Comparison of ENCODE assay signal across 15 mouse cellular contexts in the genomic region with DNA sequence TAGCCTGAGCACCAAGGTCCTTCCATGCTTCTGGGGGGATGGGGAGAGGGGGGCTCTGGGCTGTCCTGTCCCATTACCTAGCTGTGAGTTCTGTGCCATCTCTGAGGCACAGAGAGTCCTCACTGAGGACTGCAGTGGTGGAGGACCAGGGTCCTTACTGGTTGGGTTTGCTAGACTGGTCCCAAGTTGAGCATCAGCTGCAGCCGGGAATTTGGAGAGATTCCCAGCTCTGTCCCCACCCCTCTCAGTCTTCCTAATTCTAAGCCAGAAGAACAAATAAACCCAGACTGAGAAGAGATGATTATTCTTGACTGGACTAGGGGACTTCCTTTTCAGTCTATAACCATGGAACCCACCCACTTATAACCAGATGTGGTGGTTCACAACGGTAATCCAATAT. TPM values are rescaled to one million over a fixed set of nuclear protein-coding genes. Genes with fewer than 3 reads are reported as not detected.
DNase-seq lines count a peak whose midpoint lies in the region; ATAC-seq and TF ChIP-seq lines count a peak whose summit lies in the region.
"Had no signal": no experiment of that assay in that cellular context is flagged by ENCODE, and none has a peak within 500 bp of the region (broad histone marks: within the 10 kb centered on the region; RNA-seq: fewer than 3 reads in every experiment).

No protein-coding gene starts in this region.

- H3K4me2 ChIP-seq in kidney, embryonic 16.5 days (replicated peaks; ENCODE audit: low read depth, low read length) = peak overlapping the region; percentile 33
- H3K4me2 ChIP-seq in embryonic facial prominence, embryonic 14.5 days (ENCODE audit: low read depth, low read length) = peak overlapping the region; percentile 25; the same call in 1 of the 2 replicates
- H3K4me2 ChIP-seq in limb, embryonic 13.5 days (replicated peaks) = peak overlapping the region; percentile 32
- H3K4me2 ChIP-seq: liver, embryonic 12.5 days had no signal

- peak overlapping the region; percentile 56 for H3K4me3 ChIP-seq in gastrocnemius, adult 2 months
- H3K4me3 ChIP-seq in kidney, embryonic 16.5 days (ENCODE audit: low read length) = peak overlapping the region; percentile 16; the same call in 1 of the 2 replicates
- H3K4me3 ChIP-seq in kidney, adult 2 months (ENCODE audit: insufficient read depth, low read depth, low read length) = no peak overlapping the region
- H3K4me3 ChIP-seq in embryonic facial prominence, embryonic 14.5 days (ENCODE audit: low read depth, low read length) = no peak overlapping the region
- no peak overlapping the region for H3K4me3 ChIP-seq in limb, embryonic 13.5 days
- H3K4me3 ChIP-seq: liver, embryonic 12.5 days had no signal

- ATAC-seq in kidney, embryonic 16.5 days (ENCODE audit: low FRiP score, low TSS enrichment) = no peak
- 0 out of 2 replicates have a peak, but pooled peaks have one; percentile 1 for ATAC-seq in embryonic facial prominence, embryonic 14.5 days (ENCODE audit: low read depth)
- no peak for ATAC-seq in limb, embryonic 13.5 days (ENCODE audit: low FRiP score, low read depth)
- no peak for ATAC-seq in CD4-positive, CD25-positive, alpha-beta regulatory T cell, adult 4 months
- ATAC-seq: liver, embryonic 12.5 days had no signal

- peak; percentile 56 for DNase-seq in gastrocnemius, adult 2 months
- DNase-seq in gastrocnemius, postnatal 25 days = no peak
- no peak for DNase-seq in kidney, adult 2 months
- no peak for DNase-seq in embryonic facial prominence, embryonic 14.5 days (ENCODE audit: low spot score)
- DNase-seq in adrenal gland, adult 2 months = no peak
- DNase-seq: cerebellum, postnatal 14 days; gastrocnemius, postnatal 36 days; kidney, adult 11 months; layer of hippocampus, postnatal 36 days; right cerebral cortex, postnatal 14 days had no signal

- peak overlapping the region; percentile 70 for H3K27ac ChIP-seq in gastrocnemius, adult 2 months
- peak overlapping the region; percentile 43 for H3K27ac ChIP-seq in kidney, embryonic 16.5 days (ENCODE audit: low read length)
- no peak overlapping the region for H3K27ac ChIP-seq in kidney, adult 2 months (ENCODE audit: insufficient read depth, low read depth, low read length)
- H3K27ac ChIP-seq in embryonic facial prominence, embryonic 14.5 days (replicated peaks; ENCODE audit: low read depth, low read length) = peak overlapping the region; percentile 56
- peak overlapping the region; percentile 28; the same call in 1 of the 2 replicates for H3K27ac ChIP-seq in limb, embryonic 13.5 days
- H3K27ac ChIP-seq: liver, embryonic 12.5 days had no signal

- H3K4me1 ChIP-seq in kidney, embryonic 16.5 days (ENCODE audit: insufficient read depth, low read length) = peaks cover 28% of the 10 kb centered on the region
- peaks cover 3% of the 10 kb centered on the region; the same call in 1 of the 2 replicates for H3K4me1 ChIP-seq in kidney, adult 2 months (ENCODE audit: control insufficient read depth, insufficient read depth, low read length)
- peaks cover 11% of the 10 kb centered on the region; the same call in 1 of the 2 replicates for H3K4me1 ChIP-seq in embryonic facial prominence, embryonic 14.5 days (ENCODE audit: control insufficient read depth, insufficient read depth, low read length)
- H3K4me1 ChIP-seq in limb, embryonic 13.5 days = peaks cover 12% of the 10 kb centered on the region

- 52% methylated on average over 2 of the region's 2 CpGs for WGBS in kidney, embryonic 16.5 days
- 65% methylated on average over 2 of the region's 2 CpGs for WGBS in kidney, adult 2 months
- WGBS in embryonic facial prominence, embryonic 14.5 days = 62% methylated on average over 2 of the region's 2 CpGs
- 80% methylated on average over 2 of the region's 2 CpGs for WGBS in limb, embryonic 13.5 days

- no peaks in the 10 kb centered on the region for H3K9me3 ChIP-seq in kidney, embryonic 16.5 days (ENCODE audit: low read length)
- no peaks in the 10 kb centered on the region for H3K9me3 ChIP-seq in embryonic facial prominence, embryonic 14.5 days (ENCODE audit: control insufficient read depth, low read length)
- no peaks in the 10 kb centered on the region for H3K9me3 ChIP-seq in limb, embryonic 13.5 days
- H3K9me3 ChIP-seq: liver, embryonic 12.5 days had no signal

- TF ChIP-seq POLR2A in kidney, adult 2 months (IDR thresholded peaks at IDR 0.05; ENCODE audit: low read depth, low read length) = no peak

- no peak for TF ChIP-seq CTCF in gastrocnemius, adult 2 months (IDR thresholded peaks at IDR 0.05)
- no peak for TF ChIP-seq CTCF in kidney, adult 2 months (conservative IDR thresholded peaks at IDR 0.05; ENCODE audit: insufficient read depth, insufficient read length, low read depth, low read length)

- H3K9ac ChIP-seq in kidney, embryonic 16.5 days (replicated peaks; ENCODE audit: low read length) = peak overlapping the region; percentile 45
- H3K9ac ChIP-seq in embryonic facial prominence, embryonic 14.5 days (ENCODE audit: low read depth, low read length) = no peak overlapping the region
- 0 out of 2 replicates have a peak overlapping the region, but pooled peaks have one; percentile 19 for H3K9ac ChIP-seq in limb, embryonic 13.5 days
- H3K9ac ChIP-seq: liver, embryonic 12.5 days had no signal

- intact Hi-C loops in gastrocnemius, adult 2 months (cut with DNase I) = no loop called here

- no peaks in the 10 kb centered on the region for H3K36me3 ChIP-seq in kidney, embryonic 16.5 days (ENCODE audit: insufficient read depth, low read length)
- no peaks in the 10 kb centered on the region for H3K36me3 ChIP-seq in kidney, adult 2 months (ENCODE audit: control insufficient read depth, insufficient read depth, low read length)
- H3K36me3 ChIP-seq in embryonic facial prominence, embryonic 14.5 days (ENCODE audit: control insufficient read depth, insufficient read depth, low read length) = no peaks in the 10 kb centered on the region
- no peaks in the 10 kb centered on the region for H3K36me3 ChIP-seq in limb, embryonic 13.5 days
- H3K36me3 ChIP-seq: liver, embryonic 12.5 days had no signal

- no peaks in the 10 kb centered on the region for H3K27me3 ChIP-seq in kidney, embryonic 16.5 days (ENCODE audit: insufficient read depth, low read length)
- no peaks in the 10 kb centered on the region for H3K27me3 ChIP-seq in kidney, adult 2 months (replicated peaks; ENCODE audit: control insufficient read depth, insufficient read depth, low read length)
- no peaks in the 10 kb centered on the region for H3K27me3 ChIP-seq in embryonic facial prominence, embryonic 14.5 days (replicated peaks; ENCODE audit: control insufficient read depth, insufficient read depth, low read length)
- no peaks in the 10 kb centered on the region for H3K27me3 ChIP-seq in limb, embryonic 13.5 days

RNA-seq across cellular contexts. Expression of a gene that starts 4.5 kb away (rescaled TPM):
- 1 to 10 TPM; 3.4 to 3.5 TPM for total RNA-seq in gastrocnemius, adult 2 months (2021)
- 1 to 10 TPM; 7.5 to 8.5 TPM for total RNA-seq in gastrocnemius, postnatal 25 days (2021)
- 4.4 and 5.3 TPM in 2 replicates for polyA plus RNA-seq in kidney, embryonic 16.5 days (2015; fragmentation: Nextera tagmentation; extraction: Ambion mirVana)
- 4.6 and 5.9 TPM in 2 replicates for polyA plus RNA-seq in kidney, adult 2 months (2012; rRNA removed)
- polyA plus RNA-seq in embryonic facial prominence, embryonic 14.5 days (2014; fragmentation: Nextera tagmentation; extraction: Ambion mirVana) = 6.8 and 7.3 TPM in 2 replicates
- polyA plus RNA-seq in limb, embryonic 13.5 days (2015; fragmentation: Nextera tagmentation; extraction: Ambion mirVana) = 3.3 and 4.9 TPM in 2 replicates
- 1 to 10 TPM; 3.0 to 5.9 TPM for total RNA-seq in adrenal gland, adult 2 months (2021)
- polyA plus RNA-seq in adrenal gland, adult 2 months (2012; rRNA removed) = 9.8 and 15.6 TPM in 2 replicates
- under 1 TPM in 1 of 2 experiments, not detected in 1; 0.20 TPM for polyA plus RNA-seq in CD4-positive, CD25-positive, alpha-beta regulatory T cell, adult 4 months (2017; shearing (Covaris generic))
- total RNA-seq: megakaryocyte, adult 5-6 weeks had no signal

RNA-seq across cellular contexts. Expression of a gene that starts 4.6 kb away (rescaled TPM):
- 10 to 100 TPM; 28.3 to 28.5 TPM for total RNA-seq in gastrocnemius, adult 2 months (2021)
- 10 to 100 TPM; 13.8 to 19.2 TPM for total RNA-seq in gastrocnemius, postnatal 25 days (2021)
- polyA plus RNA-seq in kidney, embryonic 16.5 days (2015; fragmentation: Nextera tagmentation; extraction: Ambion mirVana) = 24.3 and 24.8 TPM in 2 replicates
- 26.6 and 28.2 TPM in 2 replicates for polyA plus RNA-seq in kidney, adult 2 months (2012; rRNA removed)
- polyA plus RNA-seq in embryonic facial prominence, embryonic 14.5 days (2014; fragmentation: Nextera tagmentation; extraction: Ambion mirVana) = 20.7 and 21.9 TPM in 2 replicates
- 27.5 and 28.8 TPM in 2 replicates for polyA plus RNA-seq in limb, embryonic 13.5 days (2015; fragmentation: Nextera tagmentation; extraction: Ambion mirVana)
- total RNA-seq in adrenal gland, adult 2 months (2021) = 10 to 100 TPM; 49.0 to 57.8 TPM
- 49.5 and 49.7 TPM in 2 replicates for polyA plus RNA-seq in adrenal gland, adult 2 months (2012; rRNA removed)
- 100 to 1,000 TPM in 1 of 2 experiments, 10 to 100 TPM in 1; 49.3 to 132 TPM for polyA plus RNA-seq in CD4-positive, CD25-positive, alpha-beta regulatory T cell, adult 4 months (2017; shearing (Covaris generic))

RNA-seq across cellular contexts. Expression of a gene that starts 20.4 kb away (rescaled TPM):
- total RNA-seq in gastrocnemius, adult 2 months (2021) = 10 to 100 TPM; 55.1 to 61.8 TPM
- 10 to 100 TPM; 60.8 to 73.2 TPM for total RNA-seq in gastrocnemius, postnatal 25 days (2021)
- 295 and 299 TPM in 2 replicates for polyA plus RNA-seq in kidney, embryonic 16.5 days (2015; fragmentation: Nextera tagmentation; extraction: Ambion mirVana)
- 397 and 405 TPM in 2 replicates for polyA plus RNA-seq in kidney, adult 2 months (2012; rRNA removed)
- 209 and 236 TPM in 2 replicates for polyA plus RNA-seq in embryonic facial prominence, embryonic 14.5 days (2014; fragmentation: Nextera tagmentation; extraction: Ambion mirVana)
- polyA plus RNA-seq in limb, embryonic 13.5 days (2015; fragmentation: Nextera tagmentation; extraction: Ambion mirVana) = 215 TPM in 2 replicates
- total RNA-seq in adrenal gland, adult 2 months (2021) = 100 to 1,000 TPM; 280 to 286 TPM
- 594 and 643 TPM in 2 replicates for polyA plus RNA-seq in adrenal gland, adult 2 months (2012; rRNA removed)
- polyA plus RNA-seq in CD4-positive, CD25-positive, alpha-beta regulatory T cell, adult 4 months (2017; shearing (Covaris generic)) = 100 to 1,000 TPM; 124 to 159 TPM

RNA-seq across cellular contexts. Expression of a gene that starts 24.1 kb away (rescaled TPM):
- 1 to 10 TPM; 1.0 to 1.3 TPM for total RNA-seq in gastrocnemius, adult 2 months (2021)
- total RNA-seq in gastrocnemius, postnatal 25 days (2021) = 1 to 10 TPM in 1 of 2 experiments, under 1 TPM in 1; 0.99 to 1.2 TPM
- 13.5 and 15.5 TPM in 2 replicates for polyA plus RNA-seq in kidney, embryonic 16.5 days (2015; fragmentation: Nextera tagmentation; extraction: Ambion mirVana)
- 43.9 and 48.3 TPM in 2 replicates for polyA plus RNA-seq in kidney, adult 2 months (2012; rRNA removed)
- 0.77 and 1.0 TPM in 2 replicates for polyA plus RNA-seq in embryonic facial prominence, embryonic 14.5 days (2014; fragmentation: Nextera tagmentation; extraction: Ambion mirVana)
- 0.43 and 0.98 TPM in 2 replicates for polyA plus RNA-seq in limb, embryonic 13.5 days (2015; fragmentation: Nextera tagmentation; extraction: Ambion mirVana)
- 1 to 10 TPM; 2.3 TPM for total RNA-seq in adrenal gland, adult 2 months (2021)
- 1.5 and 2.3 TPM in 2 replicates for polyA plus RNA-seq in adrenal gland, adult 2 months (2012; rRNA removed)
- polyA plus RNA-seq in CD4-positive, CD25-positive, alpha-beta regulatory T cell, adult 4 months (2017; shearing (Covaris generic)) = under 1 TPM; 0.77 to 0.81 TPM

RNA-seq across cellular contexts. Expression of a gene that starts 39.3 kb away (rescaled TPM):
- 100 to 1,000 TPM in 1 of 2 experiments, 10 to 100 TPM in 1; 91.4 to 106 TPM for total RNA-seq in gastrocnemius, adult 2 months (2021)
- 10 to 100 TPM; 56.3 to 63.9 TPM for total RNA-seq in gastrocnemius, postnatal 25 days (2021)
- 87.9 and 93.2 TPM in 2 replicates for polyA plus RNA-seq in kidney, embryonic 16.5 days (2015; fragmentation: Nextera tagmentation; extraction: Ambion mirVana)
- 185 and 188 TPM in 2 replicates for polyA plus RNA-seq in kidney, adult 2 months (2012; rRNA removed)
- polyA plus RNA-seq in embryonic facial prominence, embryonic 14.5 days (2014; fragmentation: Nextera tagmentation; extraction: Ambion mirVana) = 50.1 and 51.0 TPM in 2 replicates
- polyA plus RNA-seq in limb, embryonic 13.5 days (2015; fragmentation: Nextera tagmentation; extraction: Ambion mirVana) = 55.7 and 59.5 TPM in 2 replicates
- total RNA-seq in adrenal gland, adult 2 months (2021) = 100 to 1,000 TPM; 213 to 292 TPM
- polyA plus RNA-seq in adrenal gland, adult 2 months (2012; rRNA removed) = 166 and 170 TPM in 2 replicates
- polyA plus RNA-seq in CD4-positive, CD25-positive, alpha-beta regulatory T cell, adult 4 months (2017; shearing (Covaris generic)) = 10 to 100 TPM; 46.4 to 77.9 TPM

Comparison
In these comparisons a context has a peak if more than half of its experiments do, and no peak if none do; other contexts are left out.
1. H3K4me3 ChIP-seq: peak in gastrocnemius, adult 2 months (single experiment) and kidney, embryonic 16.5 days (single experiment); none in kidney, adult 2 months (single experiment), embryonic facial prominence, embryonic 14.5 days (single experiment) and limb, embryonic 13.5 days (single experiment).
2. Peak in every context shown above with its lines, with median percentiles within 50 percentile points of each other: H3K4me2 ChIP-seq.